Mouse (Mus musculus) gastrocnemius, postnatal 10 days (tissue): ENCODE results near the gene Ppcs. TPM values are rescaled to one million over a fixed set of nuclear protein-coding genes. Genes with fewer than 3 reads are reported as not detected.

Source experiments
- DNase-seq: peaks from one replicate; pipeline ENCODE4 v3.0.0; 2021; ENCODE audit warnings: mixed read lengths
- long read RNA-seq, 2 experiments: library from polyadenylated mRNA; stranded (forward); transcript quantifications; one replicate each; pipeline ENCODE4 v2.0.0; 2021
- total RNA-seq, 2 experiments: library from RNA; stranded (reverse); gene quantifications; 2 replicates each; pipeline ENCODE4 v1.2.3; 2021

Gene Ppcs
- total RNA-seq = 1 to 10 TPM; 3.8 to 5.5 TPM
- long read RNA-seq, experiment 1, transcript Ppcs-201 (3 exons, 1,443 nt) = major isoform, 12 of 13 reads
- long read RNA-seq, experiment 1, partial matches to known transcripts = 0 of 13 reads
- long read RNA-seq, experiment 1, other reads (novel, unspliced or antisense) = 1 of 13 reads
- long read RNA-seq, experiment 2, transcript Ppcs-201 (3 exons, 1,443 nt) = major isoform, 10 of 11 reads
- long read RNA-seq, experiment 2, partial matches to known transcripts = 0 of 11 reads
- long read RNA-seq, experiment 2, other reads (novel, unspliced or antisense) = 1 of 11 reads

GRCm38 (mm10) chr4:119422294-119422964 lies at the start of gene Ppcs, which contains the start of gene Zmynd12:
TSS of gene Ppcs (minus strand) at chr4:119422420.
TSS of gene Zmynd12 (plus strand) at chr4:119422814.
- peak; percentile 88 for DNase-seq

- peak; percentile 18 for DNase-seq
Measured at GRCm38 (mm10) chr4:119467720-119468380, 45.6 kb upstream of the Ppcs start.

GRCm38 (mm10) chr4:119465841-119466240 lies 43.6 kb upstream of the Ppcs start:
- no peak for DNase-seq

GRCm38 (mm10) chr4:119463756-119464419 lies 41.7 kb upstream of the Ppcs start:
- DNase-seq = no peak

- peak; percentile 53 for DNase-seq
Measured at GRCm38 (mm10) chr4:119462858-119463755, 40.9 kb upstream of the Ppcs start.

GRCm38 (mm10) chr4:119462457-119462856 lies 40.2 kb upstream of the Ppcs start:
- DNase-seq = no peak

GRCm38 (mm10) chr4:119460728-119461141 lies 38.5 kb upstream of the Ppcs start:
- DNase-seq = peak; percentile 44

GRCm38 (mm10) chr4:119460296-119460695 lies 38.1 kb upstream of the Ppcs start:
- no peak for DNase-seq

- DNase-seq = no peak
Measured at GRCm38 (mm10) chr4:119453533-119453932, 31.3 kb upstream of the Ppcs start.

GRCm38 (mm10) chr4:119453128-119453527 lies 30.9 kb upstream of the Ppcs start:
- DNase-seq = no peak

GRCm38 (mm10) chr4:119450436-119450835 lies 28.2 kb upstream of the Ppcs start:
- DNase-seq = no peak

- no peak for DNase-seq
Measured at GRCm38 (mm10) chr4:119447786-119448185, 25.6 kb upstream of the Ppcs start.

- no peak for DNase-seq
Measured at GRCm38 (mm10) chr4:119447261-119447660, 25.0 kb upstream of the Ppcs start.

GRCm38 (mm10) chr4:119442539-119442938 lies 20.3 kb upstream of the Ppcs start:
- no peak for DNase-seq

- no peak for DNase-seq
Measured at GRCm38 (mm10) chr4:119441836-119442235, 19.6 kb upstream of the Ppcs start.

GRCm38 (mm10) chr4:119437936-119438335 lies 15.7 kb upstream of the Ppcs start:
- DNase-seq = no peak

- DNase-seq = peak; percentile 47
Measured at GRCm38 (mm10) chr4:119430678-119431077, 8.5 kb upstream of the Ppcs start.

- no peak for DNase-seq
Measured at GRCm38 (mm10) chr4:119427680-119428079, 5.5 kb upstream of the Ppcs start.

GRCm38 (mm10) chr4:119425601-119426000 lies 3.4 kb upstream of the Ppcs start:
- no peak for DNase-seq

GRCm38 (mm10) chr4:119425077-119425476 lies 2.9 kb upstream of the Ppcs start:
- no peak for DNase-seq

- peak; percentile 47 for DNase-seq
Measured at GRCm38 (mm10) chr4:119421921-119422293, 313 bp downstream of the Ppcs start.

GRCm38 (mm10) chr4:119421191-119421590 lies 1.0 kb downstream of the Ppcs start:
- DNase-seq = no peak
